Mouse (Mus musculus) common myeloid progenitor, adult 5-6 weeks (primary cell): Measurements from ENCODE around the gene Peli2. TPM values are rescaled to one million over a fixed set of nuclear protein-coding genes. Genes with fewer than 3 reads are reported as not detected.
A peak's percentile ranks its signal among the peaks of the same experiment; 100 is the strongest.

Experiments used
- ATAC-seq: replicated peaks from 2 replicates; pipeline ENCODE4 v1.8.0; 2016; ENCODE audit warnings: low read depth, mild to moderate bottlenecking, moderate TSS enrichment, inconsistent platforms; ENCODE audit not compliant: poor library complexity, severe bottlenecking
- total RNA-seq: library from RNA; stranded (forward); fragments of 200-1000, 187-1606 nt; gene quantifications from 2 replicates; pipeline ENCODE4 v1.2.3, GENCODE M21; 2017

Gene Peli2
- total RNA-seq, 1 experiment from 2014 or later: 8.6 TPM

GRCm38 (mm10) chr14:48147688-48148087, 27.1 kb downstream of the Peli2 start:
- peak; percentile 65; the same call in 1 of the 2 replicates for ATAC-seq

DNA sequence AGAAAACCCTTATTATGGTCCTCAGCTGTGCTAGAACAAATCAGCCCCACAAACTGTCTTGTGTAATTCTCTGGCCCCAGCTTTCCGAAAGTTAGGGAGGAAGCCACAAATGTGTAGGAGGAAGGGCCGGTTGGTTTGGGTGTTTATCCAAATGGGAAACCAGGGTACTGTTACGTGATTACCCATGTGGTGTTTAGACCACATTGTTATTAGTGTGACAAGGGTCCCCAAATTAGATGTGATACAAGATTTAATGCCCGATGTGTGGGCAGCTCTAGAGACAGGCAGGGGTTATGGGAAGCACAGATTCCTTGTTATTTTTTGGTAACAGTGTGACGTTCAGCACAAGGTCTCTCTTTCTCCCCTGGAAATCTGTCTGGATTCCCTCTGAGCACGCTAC, 28.0 kb downstream of the Peli2 start:
- ATAC-seq: no peak

GRCm38 (mm10) chr14:48149351-48149750, 28.7 kb downstream of the Peli2 start:
- no peak for ATAC-seq

DNA sequence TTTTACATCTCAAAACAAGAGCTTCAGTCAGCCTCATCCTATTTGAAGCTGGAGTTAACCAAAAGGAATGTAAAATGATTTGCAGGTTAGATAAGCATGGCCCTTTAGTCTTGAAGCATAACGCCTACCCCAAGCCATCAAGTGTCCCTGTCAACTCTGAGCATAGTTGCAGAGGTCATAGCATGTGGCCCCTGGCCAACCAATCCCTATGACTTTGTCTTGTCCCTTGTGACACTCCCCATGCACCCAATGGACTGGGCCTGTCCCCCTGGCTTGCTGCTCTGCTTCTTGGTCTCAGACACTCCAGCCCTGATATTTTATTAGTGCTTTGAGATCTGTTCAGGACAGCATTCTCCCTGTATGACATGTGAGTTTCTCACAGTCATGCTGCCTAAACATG, 30.3 kb downstream of the Peli2 start:
- ATAC-seq: no peak

- ATAC-seq: no peak
Measured at GRCm38 (mm10) chr14:48151554-48151953, 30.9 kb downstream of the Peli2 start.

DNA sequence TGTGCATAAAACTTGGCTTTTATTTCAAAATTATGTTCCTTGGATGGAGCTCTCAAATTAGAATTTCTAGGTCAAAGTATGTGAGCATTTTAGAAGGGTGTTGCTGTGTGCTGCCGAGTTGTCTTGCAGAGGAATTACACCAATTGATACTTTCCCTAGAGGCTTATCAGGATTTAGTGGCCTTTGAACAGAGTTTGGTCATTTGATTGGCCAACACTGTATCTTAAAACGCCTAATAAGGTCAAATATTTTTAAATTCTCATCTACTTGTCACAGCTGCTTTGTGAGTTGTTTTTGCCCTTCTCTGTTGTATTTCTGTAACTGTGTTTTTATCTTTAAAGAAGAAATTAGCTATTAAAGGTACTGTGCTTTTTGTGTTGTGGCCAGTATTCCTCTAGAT, 32.4 kb downstream of the Peli2 start:
- no peak for ATAC-seq

DNA sequence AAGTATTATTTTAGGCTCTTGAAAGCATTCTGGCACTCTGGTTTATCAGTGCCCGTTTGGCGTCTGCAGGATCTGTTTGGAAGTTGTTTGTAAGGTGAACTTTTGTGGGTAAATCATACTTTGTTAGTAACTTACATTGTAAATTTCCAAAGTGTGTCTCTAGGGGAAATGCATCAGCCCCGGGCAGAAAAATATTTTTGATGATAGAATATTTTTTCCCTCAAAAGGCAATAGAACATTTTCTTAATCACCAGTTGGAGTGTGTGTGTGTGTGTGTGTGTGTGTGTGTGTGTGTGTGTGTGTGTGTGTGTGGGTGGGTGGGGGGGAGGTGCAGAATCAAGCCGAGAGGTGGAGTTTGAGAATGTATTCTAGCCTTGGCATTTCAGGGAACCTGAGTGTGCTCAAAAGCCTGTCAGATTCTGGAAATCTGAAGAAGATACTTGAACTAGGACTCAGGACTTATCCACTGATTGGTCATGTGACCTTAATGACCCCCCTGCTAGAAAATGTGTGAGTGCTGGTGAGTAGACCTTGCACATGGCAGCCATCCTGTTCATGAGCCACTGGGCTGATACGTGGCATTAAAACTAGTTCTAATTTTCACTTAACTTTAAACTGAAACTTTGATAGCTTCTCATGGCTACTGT, 33.4 kb downstream of the Peli2 start:
- ATAC-seq: no peak

DNA sequence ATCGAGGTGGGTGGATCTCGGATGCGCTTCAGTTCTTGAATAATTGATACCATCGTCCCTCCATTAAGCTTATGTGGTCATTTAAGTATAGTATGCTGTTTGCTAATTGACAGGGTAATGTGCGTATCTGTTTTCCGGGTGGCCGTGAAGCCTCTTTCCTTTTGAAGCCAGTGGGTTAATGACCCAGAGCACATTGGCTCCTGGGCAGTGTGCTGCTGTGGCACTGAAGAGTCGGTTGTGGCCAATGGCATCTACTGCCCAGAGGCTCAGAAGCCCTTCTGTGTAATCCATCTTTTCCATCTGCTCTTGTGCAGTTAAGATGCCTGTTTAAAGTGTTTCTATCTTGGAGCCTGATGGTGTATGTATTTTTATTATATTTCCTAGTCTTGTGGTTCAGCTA, 34.0 kb downstream of the Peli2 start:
- ATAC-seq: no peak

DNA sequence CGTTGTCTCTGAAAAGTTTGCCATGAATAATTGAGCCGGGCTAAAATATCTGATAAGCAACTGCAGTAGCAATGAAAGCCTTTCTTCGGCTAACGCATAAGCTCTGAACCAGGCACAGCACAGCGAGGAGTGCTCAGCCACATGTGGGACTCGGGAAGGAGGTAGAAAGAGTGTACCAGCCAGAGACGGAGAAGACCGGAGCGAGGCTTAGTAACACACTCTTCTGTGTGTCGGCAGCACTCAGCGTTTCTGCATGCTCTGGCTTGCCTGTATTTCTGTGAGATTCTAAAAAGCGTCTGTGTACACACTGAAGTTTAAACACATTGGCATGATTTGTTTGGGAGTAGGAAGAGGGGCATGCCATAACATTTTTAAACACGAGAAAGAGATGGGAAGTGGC, 34.5 kb downstream of the Peli2 start:
- no peak for ATAC-seq

GRCm38 (mm10) chr14:48157085-48157484, 36.5 kb downstream of the Peli2 start:
- 0 out of 2 replicates have a peak, but pooled peaks have one; percentile 32 for ATAC-seq

DNA sequence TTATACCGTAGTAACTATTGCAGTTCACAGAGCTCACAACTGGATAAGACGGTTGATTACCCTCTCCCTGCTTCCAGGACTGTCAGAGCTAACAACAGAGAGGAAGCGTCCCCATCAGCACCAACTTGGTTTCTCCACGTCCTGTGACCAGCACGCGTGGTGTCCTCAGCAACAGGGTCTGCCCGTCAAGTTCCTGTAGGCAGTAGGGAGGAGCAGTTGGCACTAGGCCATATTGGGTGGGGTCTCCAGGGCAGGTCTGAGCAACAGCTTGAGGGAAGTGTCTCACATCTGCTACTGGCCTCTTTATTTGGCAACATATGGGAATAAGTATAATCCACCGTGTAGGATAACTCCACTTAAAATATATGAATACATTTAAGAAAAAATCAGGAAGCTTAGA, 37.2 kb downstream of the Peli2 start:
- no peak for ATAC-seq

- ATAC-seq: no peak
Measured at GRCm38 (mm10) chr14:48159401-48159800, 38.8 kb downstream of the Peli2 start.

- ATAC-seq: no peak
Measured at GRCm38 (mm10) chr14:48162446-48162845, 41.8 kb downstream of the Peli2 start.

GRCm38 (mm10) chr14:48164917-48165316, 44.3 kb downstream of the Peli2 start:
- no peak for ATAC-seq

- no peak for ATAC-seq
Measured at GRCm38 (mm10) chr14:48166396-48166795, 45.8 kb downstream of the Peli2 start.

DNA sequence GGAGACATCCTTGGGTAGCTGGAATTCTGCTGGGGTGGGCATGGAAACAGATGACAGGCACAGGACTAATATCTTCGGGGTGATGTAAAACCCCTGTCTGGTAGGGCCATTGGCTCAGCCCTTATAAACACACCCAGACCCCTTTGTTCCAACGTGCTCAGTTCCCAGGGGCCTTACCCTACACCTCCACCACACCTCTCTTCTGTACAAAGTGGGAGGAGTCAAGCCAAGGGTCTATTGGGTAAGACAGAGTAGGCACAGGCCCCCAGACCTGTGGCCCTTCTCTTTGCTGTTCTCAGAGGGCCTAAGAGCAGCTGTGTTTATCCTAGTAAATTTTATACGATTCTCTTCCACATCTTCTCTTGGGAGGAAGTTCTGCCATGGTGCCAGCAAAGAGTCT, 46.4 kb downstream of the Peli2 start:
- ATAC-seq: no peak

DNA sequence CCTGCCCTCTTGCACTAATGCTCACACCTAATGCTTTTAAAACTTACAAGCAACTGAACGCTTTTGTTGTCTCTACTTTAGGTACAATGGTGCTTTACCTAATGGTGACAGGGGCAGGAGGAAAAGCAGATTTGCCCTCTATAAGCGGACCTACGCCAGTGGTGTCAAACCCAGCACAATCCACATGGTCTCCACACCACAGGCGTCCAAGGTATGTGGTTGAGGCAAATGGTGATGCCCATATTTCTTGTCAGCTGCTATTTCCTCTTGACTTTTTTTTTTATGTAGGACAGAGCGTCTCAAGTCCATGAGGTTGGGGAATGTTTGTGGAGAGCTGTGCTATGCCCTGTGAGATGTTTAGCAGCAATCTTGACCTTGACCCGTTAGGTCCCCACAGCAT, 47.5 kb downstream of the Peli2 start:
- ATAC-seq: no peak

GRCm38 (mm10) chr14:48169970-48170369, 49.3 kb downstream of the Peli2 start:
- no peak for ATAC-seq

- ATAC-seq: no peak
Measured at GRCm38 (mm10) chr14:48171268-48171667, 50.6 kb downstream of the Peli2 start.

DNA sequence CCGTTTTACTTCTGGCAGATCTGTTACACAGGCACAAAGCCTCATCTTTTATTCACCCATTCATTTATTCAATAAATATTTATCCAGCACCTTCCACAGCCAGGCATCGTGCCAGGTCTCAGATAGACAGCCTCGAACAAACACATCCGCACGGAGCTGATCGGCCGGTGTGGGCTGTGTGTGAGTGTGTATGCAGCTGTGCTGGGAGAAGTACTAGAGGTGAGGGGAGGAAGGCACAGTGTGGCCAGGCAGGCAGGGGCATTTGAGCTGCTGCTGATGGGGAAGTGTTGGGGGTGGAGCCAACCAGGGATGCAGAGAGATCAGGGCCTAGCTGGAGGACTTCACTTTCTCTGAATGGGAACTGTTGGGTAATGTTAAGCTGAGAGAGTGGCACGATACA, 51.4 kb downstream of the Peli2 start:
- ATAC-seq: peak; percentile 56; the same call in 1 of the 2 replicates

- no peak for ATAC-seq
Measured at GRCm38 (mm10) chr14:48172876-48173275, 52.3 kb downstream of the Peli2 start.

GRCm38 (mm10) chr14:48173840-48174239, 53.2 kb downstream of the Peli2 start:
- no peak for ATAC-seq
